Mouse (Mus musculus): ENCODE results near the gene Usp49. TPM values are rescaled to one million over a fixed set of nuclear protein-coding genes. Genes with fewer than 3 reads are reported as not detected.

The Usp49 gene
- polyA plus RNA-seq, 1 experiment from 2014 or later = 2.6 TPM

- TF ChIP-seq CTCF (IDR thresholded peaks at IDR 0.05; ENCODE audit: low read depth) = no peak
- WGBS = under 1% methylated on average over 70 of the region's 70 CpGs
- peak; percentile 92 for ATAC-seq
Measured at GRCm38 (mm10) chr17:47687409-47688343, 57.2 kb downstream of the Usp49 start.

GRCm38 (mm10) chr17:47688344-47688607 lies 57.8 kb downstream of the Usp49 start, which contains the start of gene Tomm6:
Tomm6 (minus strand) TSS chr17:47688386.
- no peak; the same call in 1 of the 2 replicates for ATAC-seq
- WGBS = under 1% methylated on average over 9 of the region's 9 CpGs

More at GRCm38 (mm10) chr17:47687409-47688343, 57.2 kb downstream of the Usp49 start:
- peak overlapping the region; percentile 100 for H3K4me2 ChIP-seq (replicated peaks; ENCODE audit: low read depth)
- no peaks in the 10 kb centered on the region for H3K9me3 ChIP-seq (ENCODE audit: control insufficient read depth)
- H3K4me1 ChIP-seq (replicated peaks; ENCODE audit: control insufficient read depth, insufficient read depth, low read length) = peaks cover 8% of the 10 kb centered on the region
- peak overlapping the region; percentile 90 for H3K27ac ChIP-seq (ENCODE audit: low read depth, low read length)
- peaks cover 14% of the 10 kb centered on the region for H3K36me3 ChIP-seq (ENCODE audit: control insufficient read depth, insufficient read depth)
- no peaks in the 10 kb centered on the region for H3K27me3 ChIP-seq (replicated peaks; ENCODE audit: control insufficient read depth, insufficient read depth, low read length)
- H3K9ac ChIP-seq (ENCODE audit: low read depth, low read length) = peak overlapping the region; percentile 75
- peak overlapping the region; percentile 87 for H3K4me3 ChIP-seq (ENCODE audit: low read depth, low read length)

GRCm38 (mm10) chr17:47688608-47689575 lies 58.4 kb downstream of the Usp49 start, which contains the start of gene Frs3:
Frs3 (plus strand) TSS chr17:47689030.
- H3K4me2 ChIP-seq (replicated peaks; ENCODE audit: low read depth) = peak within 1 kb of the TSS; percentile 100
- peaks cover 11% of the 10 kb centered on the region for H3K36me3 ChIP-seq (ENCODE audit: control insufficient read depth, insufficient read depth)
- ATAC-seq = peak; percentile 35
- H3K4me3 ChIP-seq (ENCODE audit: low read depth, low read length) = peak within 1 kb of the TSS; percentile 87
- 3% methylated on average over 55 of the region's 58 CpGs for WGBS
- TF ChIP-seq CTCF (IDR thresholded peaks at IDR 0.05; ENCODE audit: low read depth) = peak; percentile 40
- peak within 1 kb of the TSS; percentile 75 for H3K9ac ChIP-seq (ENCODE audit: low read depth, low read length)
- H3K27ac ChIP-seq (ENCODE audit: low read depth, low read length) = peak within 1 kb of the TSS; percentile 90
- peaks cover 8% of the 10 kb centered on the region for H3K4me1 ChIP-seq (replicated peaks; ENCODE audit: control insufficient read depth, insufficient read depth, low read length)
- H3K9me3 ChIP-seq (ENCODE audit: control insufficient read depth) = no peaks in the 10 kb centered on the region
- H3K27me3 ChIP-seq (replicated peaks; ENCODE audit: control insufficient read depth, insufficient read depth, low read length) = no peaks in the 10 kb centered on the region

More at GRCm38 (mm10) chr17:47688344-47688607, 57.8 kb downstream of the Usp49 start, which contains the start of gene Tomm6:
- Histone ChIP-seq H3K9ac (ENCODE audit: low read depth, low read length) (peak within 1 kb of the TSS; percentile 75), H3K4me1 (replicated peaks; ENCODE audit: control insufficient read depth, insufficient read depth, low read length) (peaks cover 8% of the 10 kb centered on the region), H3K36me3 (ENCODE audit: control insufficient read depth, insufficient read depth) (peaks cover 13% of the 10 kb centered on the region), H3K27ac (ENCODE audit: low read depth, low read length) (peak within 1 kb of the TSS; percentile 90), H3K27me3 (replicated peaks; ENCODE audit: control insufficient read depth, insufficient read depth, low read length) (no peaks in the 10 kb centered on the region), H3K4me3 (ENCODE audit: low read depth, low read length) (peak within 1 kb of the TSS; percentile 87), H3K4me2 (replicated peaks; ENCODE audit: low read depth) (peak within 1 kb of the TSS; percentile 100), H3K9me3 (ENCODE audit: control insufficient read depth) (no peaks in the 10 kb centered on the region)
- TF ChIP-seq CTCF (IDR thresholded peaks at IDR 0.05; ENCODE audit: low read depth) = no peak

- WGBS = 87% methylated on average over 8 of the region's 8 CpGs
Measured at GRCm38 (mm10) chr17:47689894-47690293, 59.4 kb downstream of the Usp49 start.

GRCm38 (mm10) chr17:47691650-47692049 lies 61.2 kb downstream of the Usp49 start:
- no peak for TF ChIP-seq CTCF (IDR thresholded peaks at IDR 0.05; ENCODE audit: low read depth)
- no peak overlapping the region for H3K27ac ChIP-seq (ENCODE audit: low read depth, low read length)
- H3K27me3 ChIP-seq (replicated peaks; ENCODE audit: control insufficient read depth, insufficient read depth, low read length) = no peaks in the 10 kb centered on the region
- no peak for ATAC-seq
- WGBS = 95% methylated on average over 3 of the region's 3 CpGs
- H3K36me3 ChIP-seq (ENCODE audit: control insufficient read depth, insufficient read depth) = no peaks in the 10 kb centered on the region
- no peak overlapping the region for H3K4me2 ChIP-seq (replicated peaks; ENCODE audit: low read depth)
- no peak overlapping the region for H3K4me3 ChIP-seq (ENCODE audit: low read depth, low read length)
- peaks cover 8% of the 10 kb centered on the region for H3K4me1 ChIP-seq (replicated peaks; ENCODE audit: control insufficient read depth, insufficient read depth, low read length)
- no peak overlapping the region for H3K9ac ChIP-seq (ENCODE audit: low read depth, low read length)
- H3K9me3 ChIP-seq (ENCODE audit: control insufficient read depth) = no peaks in the 10 kb centered on the region

More at GRCm38 (mm10) chr17:47689894-47690293, 59.4 kb downstream of the Usp49 start:
- Histone ChIP-seq H3K36me3 (ENCODE audit: control insufficient read depth, insufficient read depth) (peaks cover under 1% of the 10 kb centered on the region; the same call in 1 of the 2 replicates), H3K9ac (ENCODE audit: low read depth, low read length) (no peak overlapping the region), H3K4me2 (replicated peaks; ENCODE audit: low read depth) (no peak overlapping the region; the same call in 1 of the 2 replicates), H3K27ac (ENCODE audit: low read depth, low read length) (no peak overlapping the region), H3K4me3 (ENCODE audit: low read depth, low read length) (no peak overlapping the region), H3K4me1 (replicated peaks; ENCODE audit: control insufficient read depth, insufficient read depth, low read length) (peaks cover 8% of the 10 kb centered on the region), H3K27me3 (replicated peaks; ENCODE audit: control insufficient read depth, insufficient read depth, low read length) (no peaks in the 10 kb centered on the region), H3K9me3 (ENCODE audit: control insufficient read depth) (no peaks in the 10 kb centered on the region)
- TF ChIP-seq CTCF (IDR thresholded peaks at IDR 0.05; ENCODE audit: low read depth) = no peak
- ATAC-seq = no peak
